Mouse (Mus musculus) liver, adult 2 months (tissue): ENCODE measurements around the gene Gstm5. TPM values are rescaled to one million over a fixed set of nuclear protein-coding genes. Genes with fewer than 3 reads are reported as not detected.

Experiments
- DNase-seq: peaks from one replicate; pipeline ENCODE4 v3.0.0-alpha.2; 2011; ENCODE audit warnings: low read depth, low spot score; ENCODE audit errors: extremely low read depth
- H3K27ac ChIP-seq: fragments of 200-500 bp; replicated peaks from 2 replicates; pipeline ENCODE4 v1.5.1; 2012; ENCODE audit warnings: low read depth, mild to moderate bottlenecking, control low read depth, inconsistent platforms, low read length; ENCODE audit not compliant: insufficient read depth
- H3K27me3 ChIP-seq: fragments of 200-500 bp; 2 replicates; pipeline ENCODE4 v1.6.1; 2012; ENCODE audit warnings: mild to moderate bottlenecking, moderate library complexity, low read length, inconsistent platforms; ENCODE audit not compliant: control insufficient read depth, insufficient read depth
- H3K36me3 ChIP-seq: fragments of 200-500 bp; 2 replicates; pipeline ENCODE4 v1.6.1; 2012; ENCODE audit warnings: low read length, inconsistent platforms; ENCODE audit not compliant: control insufficient read depth, insufficient read depth
- H3K4me1 ChIP-seq: fragments of 200-500 bp; 2 replicates; pipeline ENCODE4 v1.6.1; 2011; ENCODE audit warnings: low read length; ENCODE audit not compliant: control insufficient read depth, insufficient read depth
- H3K4me3 ChIP-seq: fragments of 200-500 bp; 2 replicates; pipeline ENCODE4 v1.5.1; 2011; ENCODE audit warnings: low read depth, mild to moderate bottlenecking, control low read depth, low read length, moderate library complexity; ENCODE audit not compliant: insufficient read depth
- H3K79me2 ChIP-seq: fragments of 200-500 bp; 2 replicates; pipeline ENCODE4 v1.6.1; 2012; ENCODE audit warnings: inconsistent platforms, mild to moderate bottlenecking, low read length, moderate library complexity; ENCODE audit not compliant: control insufficient read depth, insufficient read depth
- H3K9ac ChIP-seq: fragments of 200-500 bp; 2 replicates; pipeline ENCODE4 v1.6.1; 2012; ENCODE audit warnings: low read depth, mild to moderate bottlenecking, control low read depth, inconsistent platforms, low read length
- CTCF ChIP-seq: fragments of 200-500 bp; IDR thresholded peaks from 2 replicates; pipeline ENCODE4 v1.5.1; 2011; ENCODE audit warnings: low read depth, low read length, control low read depth
- POLR2A ChIP-seq: fragments of 200-500 bp; IDR thresholded peaks from 2 replicates; pipeline ENCODE4 v1.6.1; 2011; ENCODE audit warnings: low read length, control low read depth; ENCODE audit not compliant: insufficient read depth; ENCODE audit errors: extremely low read depth
- WGBS: fragments of 180-500 bp; shearing (Covaris S2); methylation state at CpG from one replicate; pipeline ENCODE4 v1.1.7; 2018; 5-methylcytosine and 5-hydroxymethylcytosine counted together
- polyA plus RNA-seq: library from polyadenylated mRNA; depleted of rRNA; stranded (reverse); fragments of >200 nt; gene quantifications from 2 replicates; pipeline ENCODE4 v1.2.3, GENCODE M21; 2012; rRNA removed
- total RNA-seq: library from RNA; depleted of rRNA; stranded (reverse); fragments of >200 nt; gene quantifications from 2 replicates; pipeline ENCODE4 v1.2.3, GENCODE M21; 2014; rRNA removed

Gstm5 gene
- total RNA-seq = 17.9 and 21.8 TPM in 2 replicates
- polyA plus RNA-seq = 11.4 and 12.5 TPM in 2 replicates

- 12% methylated on average over 40 of the region's 40 CpGs for WGBS
- Histone ChIP-seq H3K36me3 (no peaks in the 10 kb centered on the region), H3K79me2 (no peaks in the 10 kb centered on the region), H3K27me3 (no peaks in the 10 kb centered on the region), H3K27ac (no peak within 1 kb of the TSS), H3K4me1 (no peaks in the 10 kb centered on the region), H3K9ac (peak within 1 kb of the TSS; percentile 70), H3K4me3 (peak within 1 kb of the TSS; percentile 64)
- TF ChIP-seq POLR2A (0 out of 2 replicates have a peak, but pooled peaks have one; percentile 38), CTCF (no peak)
- DNase-seq = peak; percentile 72
These were observed at the start of gene Gstm5 for GRCm38 (mm10) chr3:107895720-107896569. Gstm5 (plus strand) TSS chr3:107895821.

GRCm38 (mm10) chr3:107846175-107846574 lies 49.4 kb upstream of the Gstm5 start:
- Histone ChIP-seq H3K27ac (no peak overlapping the region), H3K4me3 (no peak overlapping the region), H3K4me1 (peaks cover 10% of the 10 kb centered on the region), H3K79me2 (no peaks in the 10 kb centered on the region), H3K9ac (no peak overlapping the region), H3K36me3 (no peaks in the 10 kb centered on the region), H3K27me3 (no peaks in the 10 kb centered on the region)
- DNase-seq = no peak
- 86% methylated on average over 1 of the region's 1 CpGs for WGBS
- TF ChIP-seq CTCF (no peak), POLR2A (no peak)

GRCm38 (mm10) chr3:107846835-107847234 lies 48.8 kb upstream of the Gstm5 start:
- DNase-seq = no peak
- H3K79me2 ChIP-seq = no peaks in the 10 kb centered on the region
- no peak overlapping the region for H3K27ac ChIP-seq
- TF ChIP-seq CTCF (no peak), POLR2A (no peak)
- H3K9ac ChIP-seq = no peak overlapping the region
- no peak overlapping the region for H3K4me3 ChIP-seq
- WGBS = 10% methylated on average over 3 of the region's 3 CpGs
- no peaks in the 10 kb centered on the region for H3K36me3 ChIP-seq
- no peaks in the 10 kb centered on the region for H3K27me3 ChIP-seq
- H3K4me1 ChIP-seq = peaks cover 10% of the 10 kb centered on the region

GRCm38 (mm10) chr3:107848126-107848525 lies 47.5 kb upstream of the Gstm5 start:
- TF ChIP-seq POLR2A (no peak), CTCF (no peak)
- no peak for DNase-seq
- H3K79me2 ChIP-seq = no peaks in the 10 kb centered on the region
- H3K4me3 ChIP-seq = no peak overlapping the region
- peaks cover 10% of the 10 kb centered on the region for H3K4me1 ChIP-seq
- no peaks in the 10 kb centered on the region for H3K27me3 ChIP-seq
- no peaks in the 10 kb centered on the region for H3K36me3 ChIP-seq
- H3K9ac ChIP-seq = no peak overlapping the region
- no peak overlapping the region for H3K27ac ChIP-seq
- WGBS = 82% methylated on average over 4 of the region's 4 CpGs

GRCm38 (mm10) chr3:107849000-107849692 lies 46.5 kb upstream of the Gstm5 start:
- 53% methylated on average over 6 of the region's 6 CpGs for WGBS
- Histone ChIP-seq H3K36me3 (no peaks in the 10 kb centered on the region), H3K27me3 (no peaks in the 10 kb centered on the region), H3K9ac (no peak overlapping the region), H3K4me3 (no peak overlapping the region), H3K79me2 (no peaks in the 10 kb centered on the region), H3K4me1 (peaks cover 10% of the 10 kb centered on the region), H3K27ac (no peak overlapping the region)
- TF ChIP-seq CTCF (no peak), POLR2A (no peak)
- DNase-seq = no peak

GRCm38 (mm10) chr3:107849693-107850031 lies 46.0 kb upstream of the Gstm5 start:
- 40% methylated on average over 2 of the region's 2 CpGs for WGBS
- no peak overlapping the region for H3K27ac ChIP-seq
- peak; percentile 74 for DNase-seq

More at GRCm38 (mm10) chr3:107849693-107850031, 46.0 kb upstream of the Gstm5 start:
- Histone ChIP-seq H3K36me3 (no peaks in the 10 kb centered on the region), H3K79me2 (no peaks in the 10 kb centered on the region), H3K4me3 (no peak overlapping the region), H3K27me3 (no peaks in the 10 kb centered on the region), H3K9ac (no peak overlapping the region), H3K4me1 (peaks cover 10% of the 10 kb centered on the region)
- TF ChIP-seq CTCF (no peak), POLR2A (no peak)
